Mouse (Mus musculus) heart, postnatal 0 days (tissue): ENCODE measurements at regions not wholly inside any gene's neighbourhood (a gene's known extent, or its start where the extent isn't known, plus 50 kb on each side); places are given as distances from the start of the nearest gene placed in this dataset.

Experiments
- CTCF ChIP-seq: IDR thresholded peaks from 2 replicates; pipeline ENCODE4 v1.5.1; 2016; ENCODE audit warnings: antibody characterized with exemption, control low read depth, low read depth
- EP300 ChIP-seq: IDR thresholded peaks from 2 replicates; pipeline ENCODE4 v1.6.1; 2016; ENCODE audit warnings: antibody characterized with exemption, low read depth

DNA sequence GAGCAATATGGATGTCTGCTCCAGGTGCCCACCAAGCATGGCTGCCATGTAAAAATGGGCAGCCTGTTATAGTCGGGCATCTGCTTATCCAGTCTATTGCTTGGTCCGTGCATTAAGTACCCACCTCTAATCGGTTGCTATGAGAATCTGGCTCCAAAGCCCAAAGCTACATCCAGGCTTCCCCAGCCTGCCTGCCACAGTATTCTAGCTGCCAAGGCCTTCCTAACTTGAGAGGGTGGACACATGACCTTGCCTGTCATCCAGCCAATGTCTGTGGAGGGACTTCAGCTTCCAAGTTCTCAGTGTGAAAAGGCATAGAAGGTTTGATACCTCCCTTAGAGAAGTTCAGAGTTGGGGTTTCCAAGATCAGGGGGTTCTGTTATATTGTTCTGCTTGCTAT lies 75.6 kb upstream of the Epb41l3 start:
- TF ChIP-seq EP300 (no peak), CTCF (no peak)
